Mouse (Mus musculus) ES-E14 (cell line): ENCODE results near the gene Rasd2. TPM values are rescaled to one million over a fixed set of nuclear protein-coding genes. Genes with fewer than 3 reads are reported as not detected.

ENCODE experiments used
- DNase-seq: peaks from one replicate; pipeline ENCODE4 v3.0.0-alpha.2; 2013; ENCODE audit warnings: low read depth, low spot score
- H3K27ac ChIP-seq: 2 replicates; pipeline ENCODE4 v1.5.1; 2012; ENCODE audit warnings: low read depth, mild to moderate bottlenecking, low read length, moderate library complexity, mixed read lengths; ENCODE audit not compliant: poor library complexity, insufficient read depth, severe bottlenecking
- H3K36me3 ChIP-seq: 2 replicates; pipeline ENCODE4 v1.6.1; 2012; ENCODE audit warnings: mild to moderate bottlenecking, low read length, moderate library complexity, mixed read lengths; ENCODE audit not compliant: control insufficient read depth, poor library complexity, insufficient read depth, severe bottlenecking
- H3K4me1 ChIP-seq, 2 experiments: fragments of 150-350 bp in 1 of 2; sonication (generic) in 1 of 2; 2 replicates each; pipeline ENCODE4 v1.6.1; 2012; ENCODE audit warnings: low read length in 2 of 2, mild to moderate bottlenecking in 1 of 2, mixed read lengths in 1 of 2; ENCODE audit not compliant: control insufficient read depth in 2 of 2, insufficient read depth in 2 of 2, poor library complexity in 1 of 2
- H3K4me3 ChIP-seq, 2 experiments: fragments of 150-350 bp in 1 of 2; sonication (generic) in 1 of 2; 2 replicates each; pipeline ENCODE4 v1.5.1; 2012; ENCODE audit warnings: low read length in 2 of 2, low read depth in 1 of 2, mild to moderate bottlenecking in 1 of 2, mixed read lengths in 1 of 2; ENCODE audit not compliant: insufficient read depth in 1 of 2, poor library complexity in 1 of 2, severe bottlenecking in 1 of 2
- H3K9ac ChIP-seq: 2 replicates; pipeline ENCODE4 v1.6.1; 2012; ENCODE audit warnings: low read depth, mild to moderate bottlenecking, low read length, mixed read lengths; ENCODE audit not compliant: poor library complexity, insufficient read depth, severe bottlenecking
- H3K9me3 ChIP-seq: fragments of 150-350 bp; sonication (generic); 2 replicates; pipeline ENCODE4 v1.6.1; 2012; ENCODE audit warnings: low read depth, mild to moderate bottlenecking, low read length; ENCODE audit not compliant: control insufficient read depth, insufficient read depth
- CHD2 ChIP-seq: IDR thresholded peaks from 2 replicates; pipeline ENCODE4 v1.6.1; 2014; ENCODE audit warnings: mild to moderate bottlenecking, low read depth, low read length, inconsistent platforms
- HCFC1 ChIP-seq: IDR thresholded peaks from 2 replicates; pipeline ENCODE4 v1.6.1; 2012; ENCODE audit warnings: low read length, inconsistent platforms, borderline replicate concordance; ENCODE audit not compliant: insufficient read depth
- MAFK ChIP-seq: IDR thresholded peaks from 2 replicates; pipeline ENCODE4 v1.6.1; 2014; ENCODE audit warnings: mild to moderate bottlenecking, low read depth, low read length, inconsistent platforms; ENCODE audit not compliant: insufficient read depth
- ZC3H11A ChIP-seq: IDR thresholded peaks from 2 replicates; pipeline ENCODE4 v1.6.1; 2012; ENCODE audit warnings: low read depth, mild to moderate bottlenecking, inconsistent platforms, low read length, borderline replicate concordance
- ZNF384 ChIP-seq: IDR thresholded peaks from 2 replicates; pipeline ENCODE4 v1.6.1; 2012; ENCODE audit warnings: low read depth, low read length, inconsistent platforms
- in situ Hi-C, 2 experiments: fragments of 600-800 bp; cut with MboI; formaldehyde crosslinking; loops; one replicate each; pipeline ENCODE4 v1.15.1; 2025; ENCODE audit warnings: low sequenced_read_pairs in 2 of 2, inconsistent platforms in 1 of 2; ENCODE audit not compliant: unreplicated experiment in 2 of 2
- total RNA-seq: library from RNA; depleted of rRNA; stranded (reverse); fragments of 300-350 nt; gene quantifications from 2 replicates; pipeline ENCODE4 v1.2.3, GENCODE M21; 2012

Rasd2 gene
- total RNA-seq, 1 experiment: 2.1 TPM

DNA sequence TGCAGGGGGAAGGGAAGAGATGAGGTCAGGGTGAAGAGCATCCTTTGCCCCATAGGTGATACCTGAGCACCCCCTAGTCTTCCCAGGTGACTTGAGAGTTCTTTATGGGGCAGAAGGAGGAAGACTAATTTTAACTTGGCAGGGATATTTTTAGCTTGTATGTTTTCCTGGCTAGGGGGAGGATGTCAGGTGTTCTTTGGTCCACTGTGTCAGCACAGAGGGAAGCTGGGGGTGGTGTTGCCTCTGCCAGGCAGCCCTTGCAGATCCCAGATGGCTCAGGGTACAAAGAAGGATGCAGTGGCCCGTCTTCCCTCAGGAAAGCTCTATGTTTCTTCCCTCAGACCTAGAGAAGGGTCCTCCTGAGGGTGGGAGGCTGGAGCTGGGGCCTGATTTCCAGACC is 13.8 kb upstream of the Rasd2 start:
- in situ Hi-C loops: no loop called here
- H3K4me3 ChIP-seq: no peak overlapping the region
- no peak for TF ChIP-seq MAFK
- no peaks in the 10 kb centered on the region for H3K36me3 ChIP-seq
- H3K9me3 ChIP-seq: no peaks in the 10 kb centered on the region
- H3K9ac ChIP-seq: no peak overlapping the region
- peaks cover 4 to 18% of the 10 kb centered on the region in 2 experiments; a peak in 3 of 4 replicates for H3K4me1 ChIP-seq
- H3K27ac ChIP-seq: no peak overlapping the region
- no peak for DNase-seq

DNA sequence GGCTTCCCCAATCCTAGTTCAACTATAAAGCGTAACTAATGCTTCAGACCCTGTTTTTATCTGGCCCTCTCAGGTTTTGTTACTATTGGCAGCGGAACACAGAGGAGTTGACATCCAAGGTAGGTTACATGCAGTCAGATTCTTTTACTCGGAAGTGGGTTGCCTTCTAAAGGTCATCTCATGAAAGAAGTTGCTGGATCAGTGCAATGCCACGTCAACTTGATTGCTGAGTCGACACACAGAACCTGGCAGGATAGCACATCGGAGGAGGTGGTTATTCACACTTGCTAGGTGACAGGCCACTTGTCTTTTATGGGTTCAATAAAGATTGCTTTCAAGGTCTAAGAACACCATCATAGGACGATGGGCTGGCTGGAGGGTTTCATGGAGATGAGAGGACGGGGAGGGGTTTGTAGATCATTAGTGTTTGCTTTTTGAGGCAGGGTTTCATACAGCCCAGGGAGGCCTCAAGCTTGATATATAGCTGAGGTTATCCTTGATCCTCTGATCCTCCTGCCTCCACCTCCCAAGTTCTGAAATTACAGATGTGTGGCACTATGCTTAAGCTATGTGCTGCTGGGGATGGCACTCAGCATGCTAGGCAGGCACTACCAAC is 11.6 kb upstream of the Rasd2 start:
- Histone ChIP-seq H3K9me3 (no peaks in the 10 kb centered on the region), H3K4me3 (no peak overlapping the region), H3K27ac (no peak overlapping the region), H3K9ac (no peak overlapping the region), H3K4me1 (peaks cover 0 to 11% of the 10 kb centered on the region in 2 experiments; a peak in 1 of 4 replicates), H3K36me3 (no peaks in the 10 kb centered on the region)
- no peak for DNase-seq
- TF ChIP-seq CHD2 (no peak), ZC3H11A (no peak), MAFK (no peak), HCFC1 (no peak), ZNF384 (no peak)
- in situ Hi-C loops: no loop called here

DNA sequence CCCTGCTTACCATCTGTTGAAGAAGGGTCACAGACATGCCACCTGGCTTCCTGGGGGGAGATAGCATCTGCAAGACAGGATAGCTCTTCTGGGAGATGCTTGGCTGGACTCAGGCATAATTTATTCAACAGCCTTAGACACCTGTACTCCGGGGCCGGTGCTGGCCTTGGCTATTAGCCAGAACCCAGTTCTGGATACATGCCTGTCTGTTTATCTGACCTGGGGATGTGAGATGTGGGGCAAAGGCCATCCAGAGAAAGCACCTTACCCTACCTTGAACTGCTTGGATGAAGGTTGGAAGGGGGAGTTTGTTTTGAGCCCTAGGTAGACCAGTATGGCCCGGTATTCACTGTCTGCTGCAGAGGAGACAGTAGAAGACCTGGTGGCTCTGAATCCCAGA is 10.8 kb upstream of the Rasd2 start:
- Histone ChIP-seq H3K4me3 (no peak overlapping the region), H3K27ac (no peak overlapping the region), H3K9ac (no peak overlapping the region), H3K4me1 (peaks cover 0 to 11% of the 10 kb centered on the region in 2 experiments; a peak in 1 of 4 replicates), H3K36me3 (no peaks in the 10 kb centered on the region), H3K9me3 (no peaks in the 10 kb centered on the region)
- TF ChIP-seq ZC3H11A (no peak), CHD2 (no peak), MAFK (no peak), ZNF384 (no peak), HCFC1 (no peak)
- no peak for DNase-seq
- in situ Hi-C loops: no loop called here

DNA sequence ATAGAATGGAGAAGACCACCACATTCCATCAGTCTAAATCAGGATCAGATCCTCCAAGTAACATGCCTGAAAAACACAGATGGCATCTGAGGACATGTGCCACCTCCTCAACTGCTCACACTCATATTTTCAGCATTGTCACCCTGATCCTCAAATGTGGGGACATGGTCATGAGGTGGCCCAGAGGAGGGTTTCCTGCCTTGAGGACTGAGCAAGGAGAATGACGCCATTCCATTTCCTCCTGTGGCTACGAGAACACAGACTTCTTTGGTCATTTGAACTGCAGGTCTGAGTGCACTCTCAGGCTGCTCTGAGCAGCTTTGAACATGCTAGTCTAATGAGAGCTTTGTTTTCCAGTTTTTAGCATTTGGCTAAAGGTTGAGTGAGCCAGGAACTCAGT is 10.3 kb upstream of the Rasd2 start:
- Histone ChIP-seq H3K27ac (no peak overlapping the region), H3K4me3 (no peak overlapping the region), H3K36me3 (no peaks in the 10 kb centered on the region), H3K9me3 (no peaks in the 10 kb centered on the region), H3K9ac (no peak overlapping the region), H3K4me1 (peaks cover 0 to 11% of the 10 kb centered on the region in 2 experiments; a peak in 1 of 4 replicates)
- no peak for DNase-seq
- in situ Hi-C loops: no loop called here
- TF ChIP-seq MAFK: no peak
- no peak for TF ChIP-seq ZC3H11A
- no peak for TF ChIP-seq CHD2
- no peak for TF ChIP-seq HCFC1
- TF ChIP-seq ZNF384: no peak

DNA sequence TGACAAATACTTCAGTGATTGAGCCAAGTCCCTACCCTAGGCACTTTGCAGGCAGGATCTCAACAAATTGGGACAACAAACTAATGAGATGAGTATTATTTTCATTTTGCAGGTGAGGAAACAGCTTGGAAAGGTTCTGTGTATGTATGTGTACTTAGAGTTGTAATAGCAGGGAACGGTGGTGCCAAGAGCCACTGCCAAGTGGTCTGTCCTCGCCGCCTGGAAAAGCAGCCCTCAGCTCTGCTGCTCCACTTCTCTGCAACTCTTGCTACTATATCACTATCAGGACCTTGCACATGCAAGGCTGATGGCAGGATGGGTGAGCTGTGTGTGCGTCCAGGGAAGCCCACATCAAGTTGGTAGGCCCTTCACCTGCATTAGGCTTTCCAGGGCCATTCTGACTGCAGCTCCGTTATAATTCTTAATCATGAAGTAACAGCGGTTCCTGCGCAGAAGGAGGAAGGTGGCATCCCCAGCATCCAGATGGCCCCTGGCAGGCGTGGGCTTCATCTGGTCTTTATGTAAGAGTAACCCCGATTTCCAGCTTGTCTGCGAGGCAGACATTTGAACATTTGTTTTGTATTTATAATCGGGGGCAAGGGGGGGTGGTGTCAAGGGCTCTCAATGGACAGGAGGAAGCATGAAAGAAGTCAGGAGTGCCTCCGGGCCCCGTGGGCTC is 9.4 kb upstream of the Rasd2 start:
- Histone ChIP-seq H3K36me3 (no peaks in the 10 kb centered on the region), H3K9ac (no peak overlapping the region), H3K27ac (no peak overlapping the region), H3K4me3 (no peak overlapping the region), H3K4me1 (peaks cover 0 to 4% of the 10 kb centered on the region in 2 experiments; a peak in 1 of 4 replicates), H3K9me3 (no peaks in the 10 kb centered on the region)
- in situ Hi-C loops: no loop called here
- DNase-seq: no peak
- TF ChIP-seq ZNF384 (no peak), MAFK (no peak), ZC3H11A (no peak), HCFC1 (no peak), CHD2 (no peak)
